Mouse (Mus musculus) CH12.LX (cell line): ENCODE measurements around the gene Ifrd2.

Experiments used
- CTCF ChIP-seq, 2 experiments: IDR thresholded peaks in 1 of 2; conservative IDR thresholded peaks in 1 of 2; 2 replicates each; pipeline ENCODE4 v1.5.1; 2011 to 2012; ENCODE audit warnings: low read depth in 2 of 2, low read length in 2 of 2, improper control_type of control experiment in 1 of 2, inconsistent platforms in 1 of 2, mild to moderate bottlenecking in 1 of 2, moderate library complexity in 1 of 2
- JUN ChIP-seq: IDR thresholded peaks from 2 replicates; pipeline ENCODE4 v1.6.1; 2011; ENCODE audit warnings: low read depth, mild to moderate bottlenecking, low read length, improper control_type of control experiment, moderate library complexity; ENCODE audit not compliant: insufficient read depth
- MXI1 ChIP-seq: IDR thresholded peaks from 2 replicates; pipeline ENCODE4 v1.6.1; 2011; ENCODE audit warnings: mild to moderate bottlenecking, low read depth, low read length, improper control_type of control experiment
- POLR2A ChIP-seq: IDR thresholded peaks from 2 replicates; pipeline ENCODE4 v1.6.1; 2011; ENCODE audit warnings: low read depth, mild to moderate bottlenecking, improper control_type of control experiment, low read length
- ZC3H11A ChIP-seq: IDR thresholded peaks from 2 replicates; pipeline ENCODE4 v1.6.1; 2012; ENCODE audit warnings: low read depth, mild to moderate bottlenecking, inconsistent platforms, low read length, improper control_type of control experiment
- ZKSCAN1 ChIP-seq: IDR thresholded peaks from 2 replicates; pipeline ENCODE4 v1.6.1; 2012; ENCODE audit warnings: low read depth, inconsistent platforms, low read length, improper control_type of control experiment, borderline replicate concordance

DNA sequence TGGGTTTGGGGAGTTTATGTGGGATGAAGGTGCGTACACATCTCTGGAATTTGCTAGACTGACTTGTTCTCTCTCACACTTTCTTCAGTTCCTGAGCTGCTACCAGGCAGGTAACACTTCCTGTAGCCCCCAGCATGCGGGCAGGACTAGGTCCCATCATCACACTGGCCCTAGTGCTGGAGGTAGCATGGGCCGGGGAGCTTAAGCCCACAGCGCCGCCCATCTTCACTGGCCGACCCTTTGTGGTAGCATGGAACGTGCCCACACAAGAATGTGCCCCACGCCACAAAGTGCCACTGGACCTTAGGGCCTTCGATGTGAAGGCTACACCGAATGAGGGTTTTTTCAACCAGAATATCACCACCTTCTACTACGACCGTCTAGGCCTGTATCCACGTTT lies 17.4 kb upstream of the Ifrd2 start:
- no peak for TF ChIP-seq ZC3H11A
- TF ChIP-seq POLR2A: no peak
- no peak for TF ChIP-seq JUN
- no peak for TF ChIP-seq ZKSCAN1
- no peak for TF ChIP-seq CTCF (conservative IDR thresholded peaks at IDR 0.05 in 1 of 2, IDR thresholded peaks at IDR 0.05 in 1 of 2; ENCODE audit: low read depth in 2 of 2, low read length in 2 of 2)
- no peak for TF ChIP-seq MXI1
